Mouse (Mus musculus): ENCODE results near the gene BC048562. TPM values are rescaled to one million over a fixed set of nuclear protein-coding genes. Genes with fewer than 3 reads are reported as not detected.

BC048562 gene
- polyA plus RNA-seq, 1 experiment, result 100 TPM

DNA sequence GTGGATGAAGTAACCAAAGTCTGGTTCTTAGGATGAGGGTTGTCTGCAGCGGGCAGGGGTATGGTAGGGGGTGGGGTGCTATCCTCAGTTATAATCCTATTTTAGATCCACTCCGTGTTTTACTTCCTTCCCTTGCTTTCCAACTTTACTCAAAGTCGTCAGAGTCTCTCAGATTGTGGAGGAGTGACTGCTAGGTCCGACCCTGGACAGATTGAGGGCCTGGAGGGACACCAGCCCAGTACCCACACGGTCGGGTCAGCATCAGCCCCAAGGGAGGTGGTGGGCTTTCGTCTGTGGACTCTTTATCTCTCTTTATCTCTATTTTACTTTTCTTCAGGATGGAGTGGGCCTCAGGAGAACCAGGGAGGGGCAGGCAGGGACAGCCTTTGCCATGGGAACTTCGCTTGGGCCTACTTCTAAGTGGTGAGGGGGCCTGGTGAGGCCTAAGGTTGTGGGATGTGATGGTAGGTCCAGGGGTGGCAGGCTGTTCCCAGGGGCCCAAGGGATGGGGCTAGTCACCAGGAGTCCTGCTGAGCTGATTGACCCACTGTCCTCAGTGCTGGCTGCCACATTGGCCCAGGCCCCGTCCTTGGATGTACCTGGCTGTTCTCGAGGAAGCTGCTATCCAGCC is 43.6 kb downstream of the BC048562 start, which contains the start of gene Lamb2:
TSS of gene Lamb2 (plus strand) at position 16 of the 631 bp plus-strand sequence.
- no peaks in the 10 kb centered on the region for H3K27me3 ChIP-seq (ENCODE audit: control insufficient read depth, insufficient read depth, low read length)
- no peaks in the 10 kb centered on the region for H3K36me3 ChIP-seq (ENCODE audit: control insufficient read depth, insufficient read depth, low read length)
- peak within 1 kb of the TSS; percentile 80 for H3K4me3 ChIP-seq (ENCODE audit: control insufficient read depth, low read depth, low read length)
- peak within 1 kb of the TSS; percentile 80 for H3K27ac ChIP-seq (ENCODE audit: control insufficient read depth, insufficient read depth, low read depth, low read length)
- TF ChIP-seq CTCF (IDR thresholded peaks at IDR 0.05; ENCODE audit: control insufficient read depth, insufficient read depth, insufficient replicate concordance, low read depth, low read length) (no peak), POLR2A (IDR thresholded peaks at IDR 0.05; ENCODE audit: control insufficient read depth, low read depth, low read length) (peak; percentile 45; the same call in 1 of the 2 replicates)
- peaks cover 21% of the 10 kb centered on the region for H3K4me1 ChIP-seq (ENCODE audit: control insufficient read depth, insufficient read depth, low read length)

DNA sequence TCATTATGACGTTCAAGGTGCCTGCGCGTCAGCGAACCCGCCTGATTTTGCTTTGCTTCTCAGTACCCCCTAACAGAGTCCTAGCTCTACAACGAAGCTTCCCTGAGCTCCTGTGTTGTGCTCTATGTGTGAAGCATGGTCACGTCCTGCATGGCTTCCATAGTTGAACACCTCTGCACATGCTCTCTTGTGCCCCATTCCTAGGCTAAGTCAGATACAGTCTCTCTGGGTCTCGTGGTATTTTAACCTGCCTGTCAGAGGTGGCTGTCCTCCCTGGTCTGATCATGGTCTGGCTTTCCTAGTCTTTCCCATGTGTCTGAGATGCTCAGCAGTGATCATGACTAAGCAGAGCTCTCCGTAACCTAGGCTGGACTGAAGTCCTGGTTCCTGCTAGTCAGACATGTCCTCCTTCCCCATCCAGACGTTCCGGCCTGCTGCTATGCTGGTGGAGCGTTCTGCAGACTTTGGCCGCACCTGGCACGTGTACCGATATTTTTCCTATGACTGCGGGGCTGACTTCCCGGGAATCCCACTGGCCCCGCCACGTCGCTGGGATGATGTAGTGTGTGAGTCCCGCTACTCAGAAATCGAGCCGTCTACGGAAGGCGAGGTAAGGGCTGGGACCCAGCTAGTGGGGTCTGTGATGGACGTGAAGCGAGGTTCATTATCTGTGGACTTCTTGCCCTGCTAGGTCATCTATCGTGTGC is 44.7 kb downstream of the BC048562 start:
- no peaks in the 10 kb centered on the region for H3K36me3 ChIP-seq (ENCODE audit: control insufficient read depth, insufficient read depth, low read length)
- no peak overlapping the region for H3K27ac ChIP-seq (ENCODE audit: control insufficient read depth, insufficient read depth, low read depth, low read length)

DNA sequence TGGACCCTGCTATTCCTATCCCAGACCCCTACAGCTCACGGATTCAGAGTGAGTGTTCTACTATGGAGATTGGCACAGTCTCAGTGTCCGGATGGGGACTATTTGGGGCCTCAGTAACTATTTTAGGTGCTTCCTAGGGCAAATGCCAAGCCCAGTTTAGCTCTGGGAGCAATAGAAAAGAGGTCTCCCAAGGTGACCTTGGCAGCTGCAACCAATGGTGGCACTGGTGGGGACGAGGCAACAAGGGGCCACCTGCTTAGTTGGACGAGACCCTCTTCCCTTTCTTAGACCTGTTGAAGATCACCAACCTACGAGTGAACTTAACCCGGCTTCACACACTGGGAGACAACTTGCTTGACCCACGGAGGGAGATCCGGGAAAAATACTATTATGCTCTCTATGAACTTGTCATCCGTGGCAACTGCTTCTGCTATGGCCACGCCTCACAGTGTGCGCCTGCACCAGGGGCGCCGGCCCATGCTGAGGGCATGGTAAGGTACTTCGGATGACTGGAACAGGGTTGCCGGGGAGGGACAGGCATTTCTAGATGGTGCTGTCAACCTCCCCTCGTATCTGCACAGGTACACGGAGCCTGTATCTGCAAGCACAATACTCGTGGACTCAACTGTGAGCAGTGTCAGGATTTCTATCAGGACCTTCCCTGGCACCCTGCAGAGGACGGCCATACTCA is 45.4 kb downstream of the BC048562 start:
- no peaks in the 10 kb centered on the region for H3K36me3 ChIP-seq (ENCODE audit: control insufficient read depth, insufficient read depth, low read length)
- H3K4me3 ChIP-seq (ENCODE audit: control insufficient read depth, low read depth, low read length), result no peak overlapping the region
- TF ChIP-seq CTCF (IDR thresholded peaks at IDR 0.05; ENCODE audit: control insufficient read depth, insufficient read depth, insufficient replicate concordance, low read depth, low read length), result no peak
- TF ChIP-seq POLR2A (IDR thresholded peaks at IDR 0.05; ENCODE audit: control insufficient read depth, low read depth, low read length), result no peak
- no peak overlapping the region for H3K27ac ChIP-seq (ENCODE audit: control insufficient read depth, insufficient read depth, low read depth, low read length)
- H3K27me3 ChIP-seq (ENCODE audit: control insufficient read depth, insufficient read depth, low read length), result no peaks in the 10 kb centered on the region
- H3K4me1 ChIP-seq (ENCODE audit: control insufficient read depth, insufficient read depth, low read length), result peaks cover 21% of the 10 kb centered on the region

More for the DNA sequence above, 44.7 kb downstream of the BC048562 start:
- Histone ChIP-seq H3K27me3 (ENCODE audit: control insufficient read depth, insufficient read depth, low read length) (no peaks in the 10 kb centered on the region), H3K4me3 (ENCODE audit: control insufficient read depth, low read depth, low read length) (no peak overlapping the region; the same call in 1 of the 2 replicates), H3K4me1 (ENCODE audit: control insufficient read depth, insufficient read depth, low read length) (peaks cover 21% of the 10 kb centered on the region)
- TF ChIP-seq POLR2A (IDR thresholded peaks at IDR 0.05; ENCODE audit: control insufficient read depth, low read depth, low read length) (no peak), CTCF (IDR thresholded peaks at IDR 0.05; ENCODE audit: control insufficient read depth, insufficient read depth, insufficient replicate concordance, low read depth, low read length) (no peak)

DNA sequence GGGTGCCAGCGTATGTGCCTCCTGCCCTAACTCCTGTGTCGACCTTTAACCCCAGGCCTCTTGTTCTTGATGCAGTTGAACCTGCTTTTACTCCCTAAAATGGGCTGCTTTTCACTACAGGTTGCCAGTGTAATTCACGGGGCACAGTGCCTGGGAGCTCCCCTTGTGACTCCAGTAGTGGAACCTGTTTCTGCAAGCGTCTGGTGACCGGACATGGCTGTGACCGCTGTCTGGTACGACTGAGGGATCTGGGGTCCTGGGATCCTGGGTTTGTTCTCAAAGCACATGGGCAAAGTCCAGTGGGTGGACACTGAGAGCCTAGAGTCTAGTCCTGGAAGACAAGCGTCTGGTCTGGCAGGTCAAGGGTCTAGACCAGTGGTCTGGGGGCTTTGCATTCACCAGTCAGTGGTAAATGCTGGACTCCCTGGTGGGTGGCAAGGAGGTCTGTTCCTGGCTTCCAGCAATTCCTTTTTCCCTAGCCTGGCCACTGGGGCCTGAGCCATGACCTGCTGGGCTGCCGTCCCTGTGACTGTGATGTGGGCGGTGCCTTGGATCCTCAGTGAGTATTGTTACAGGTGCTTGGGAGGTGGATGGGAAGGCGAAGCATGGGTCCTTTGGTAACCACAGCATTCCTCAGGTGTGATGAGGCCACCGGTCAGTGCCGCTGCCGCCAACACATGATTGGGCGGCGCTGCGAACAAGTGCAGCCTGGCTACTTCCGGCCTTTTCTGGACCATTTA is 46.9 kb downstream of the BC048562 start:
- Histone ChIP-seq H3K27ac (ENCODE audit: control insufficient read depth, insufficient read depth, low read depth, low read length) (no peak overlapping the region), H3K4me1 (ENCODE audit: control insufficient read depth, insufficient read depth, low read length) (peaks cover 18% of the 10 kb centered on the region), H3K27me3 (ENCODE audit: control insufficient read depth, insufficient read depth, low read length) (no peaks in the 10 kb centered on the region), H3K36me3 (ENCODE audit: control insufficient read depth, insufficient read depth, low read length) (no peaks in the 10 kb centered on the region), H3K4me3 (ENCODE audit: control insufficient read depth, low read depth, low read length) (no peak overlapping the region)
- TF ChIP-seq POLR2A (IDR thresholded peaks at IDR 0.05; ENCODE audit: control insufficient read depth, low read depth, low read length), result no peak
- no peak for TF ChIP-seq CTCF (IDR thresholded peaks at IDR 0.05; ENCODE audit: control insufficient read depth, insufficient read depth, insufficient replicate concordance, low read depth, low read length)

DNA sequence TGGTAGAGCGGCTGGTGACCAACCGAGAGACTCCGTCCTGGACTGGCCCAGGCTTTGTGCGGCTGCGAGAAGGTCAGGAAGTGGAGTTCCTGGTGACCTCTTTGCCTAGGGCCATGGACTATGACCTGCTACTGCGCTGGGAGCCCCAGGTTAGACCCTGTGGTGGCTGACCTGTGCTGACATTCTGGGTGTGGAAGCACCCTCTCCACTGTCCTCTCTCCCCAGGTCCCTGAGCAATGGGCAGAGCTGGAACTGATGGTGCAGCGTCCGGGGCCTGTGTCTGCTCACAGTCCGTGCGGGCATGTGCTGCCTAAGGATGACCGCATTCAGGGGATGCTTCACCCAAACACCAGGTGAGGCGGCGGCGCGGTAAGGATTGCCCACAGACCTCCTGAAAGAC is 47.7 kb downstream of the BC048562 start:
- peaks cover 12% of the 10 kb centered on the region for H3K4me1 ChIP-seq (ENCODE audit: control insufficient read depth, insufficient read depth, low read length)
- H3K27ac ChIP-seq (ENCODE audit: control insufficient read depth, insufficient read depth, low read depth, low read length), result no peak overlapping the region
- H3K4me3 ChIP-seq (ENCODE audit: control insufficient read depth, low read depth, low read length), result no peak overlapping the region
- no peaks in the 10 kb centered on the region for H3K36me3 ChIP-seq (ENCODE audit: control insufficient read depth, insufficient read depth, low read length)
- H3K27me3 ChIP-seq (ENCODE audit: control insufficient read depth, insufficient read depth, low read length), result no peaks in the 10 kb centered on the region
- TF ChIP-seq POLR2A (IDR thresholded peaks at IDR 0.05; ENCODE audit: control insufficient read depth, low read depth, low read length), result no peak
- TF ChIP-seq CTCF (IDR thresholded peaks at IDR 0.05; ENCODE audit: control insufficient read depth, insufficient read depth, insufficient replicate concordance, low read depth, low read length), result no peak

DNA sequence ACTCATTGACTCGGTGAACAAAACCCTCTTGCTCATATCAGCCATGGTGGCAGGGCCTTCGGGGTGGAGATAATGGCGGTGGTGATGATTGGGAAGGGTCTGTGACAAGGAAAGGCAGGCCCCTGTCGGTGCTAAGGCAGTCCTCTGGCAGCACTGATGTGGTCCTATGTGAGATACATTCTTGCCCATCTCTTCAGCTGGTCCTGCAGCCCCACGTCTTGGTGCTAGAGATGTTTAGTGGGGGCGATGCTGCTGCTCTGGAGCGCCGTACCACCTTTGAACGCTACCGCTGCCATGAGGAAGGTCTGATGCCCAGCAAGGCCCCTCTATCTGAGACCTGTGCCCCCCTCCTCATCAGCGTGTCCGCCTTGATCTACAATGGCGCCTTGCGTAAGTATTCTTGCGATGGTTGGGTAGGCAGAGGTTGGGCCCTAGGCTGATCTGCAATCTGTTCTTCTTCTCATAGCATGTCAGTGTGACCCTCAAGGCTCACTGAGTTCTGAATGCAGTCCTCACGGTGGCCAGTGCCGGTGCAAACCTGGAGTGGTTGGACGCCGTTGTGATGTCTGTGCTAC is 49.1 kb downstream of the BC048562 start:
- no peak for TF ChIP-seq POLR2A (IDR thresholded peaks at IDR 0.05; ENCODE audit: control insufficient read depth, low read depth, low read length)
- TF ChIP-seq CTCF (IDR thresholded peaks at IDR 0.05; ENCODE audit: control insufficient read depth, insufficient read depth, insufficient replicate concordance, low read depth, low read length), result no peak
- H3K36me3 ChIP-seq (ENCODE audit: control insufficient read depth, insufficient read depth, low read length), result no peaks in the 10 kb centered on the region

More for the DNA sequence above, 49.1 kb downstream of the BC048562 start:
- no peak overlapping the region for H3K4me3 ChIP-seq (ENCODE audit: control insufficient read depth, low read depth, low read length)
- H3K4me1 ChIP-seq (ENCODE audit: control insufficient read depth, insufficient read depth, low read length), result peaks cover 7% of the 10 kb centered on the region
- H3K27me3 ChIP-seq (ENCODE audit: control insufficient read depth, insufficient read depth, low read length), result no peaks in the 10 kb centered on the region
- H3K27ac ChIP-seq (ENCODE audit: control insufficient read depth, insufficient read depth, low read depth, low read length), result no peak overlapping the region
